Mouse (Mus musculus): ENCODE measurements around the gene D430019H16Rik. TPM values are rescaled to one million over a fixed set of nuclear protein-coding genes. Genes with fewer than 3 reads are reported as not detected.

D430019H16Rik gene
- polyA plus RNA-seq, 1 experiment from 2014 or later = 0.05 TPM

DNA sequence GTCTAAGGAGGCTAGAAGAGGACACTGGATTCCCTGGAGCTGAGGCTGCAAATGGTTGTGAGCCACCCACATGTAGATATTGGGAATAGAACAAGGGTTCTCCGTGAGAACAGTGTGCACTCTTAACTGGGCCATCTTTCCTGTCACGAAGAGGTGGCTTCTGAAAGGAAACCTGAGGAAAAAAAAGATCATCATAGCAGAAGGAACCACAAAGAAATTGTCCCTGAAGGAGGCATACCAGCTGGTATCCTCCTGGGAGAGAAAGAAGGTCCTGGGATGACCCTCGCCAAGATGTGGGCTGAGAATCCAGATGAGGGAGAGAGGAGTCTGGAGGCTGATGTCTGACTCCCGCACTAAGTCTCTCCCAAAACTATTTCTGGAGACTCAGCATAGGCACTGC is 4.4 kb upstream of the D430019H16Rik start:
- H3K4me1 ChIP-seq (replicated peaks) = peaks cover 3% of the 10 kb centered on the region; the same call in 1 of the 2 replicates
- H3K27ac ChIP-seq (replicated peaks) = no peak overlapping the region
- WGBS (ENCODE audit: insufficient replicate concordance) = 56% methylated on average over 4 of the region's 4 CpGs
- H3K4me2 ChIP-seq = no peak overlapping the region
- no peak overlapping the region for H3K9ac ChIP-seq
- H3K36me3 ChIP-seq (replicated peaks) = no peaks in the 10 kb centered on the region
- H3K27me3 ChIP-seq = peaks cover 15% of the 10 kb centered on the region
- no peak overlapping the region for H3K4me3 ChIP-seq (replicated peaks)
- ATAC-seq (ENCODE audit: insufficient read depth) = no peak
- no peaks in the 10 kb centered on the region for H3K9me3 ChIP-seq (replicated peaks)

GRCm38 (mm10) chr12:105454258-105455062 is 804 bp downstream of the D430019H16Rik start:
- 5% methylated on average over 21 of the region's 21 CpGs for WGBS (ENCODE audit: insufficient replicate concordance)
- peaks cover 6% of the 10 kb centered on the region; the same call in 1 of the 2 replicates for H3K4me1 ChIP-seq (replicated peaks)
- no peak overlapping the region for H3K27ac ChIP-seq (replicated peaks)
- no peaks in the 10 kb centered on the region for H3K9me3 ChIP-seq (replicated peaks)
- peaks cover 27% of the 10 kb centered on the region for H3K27me3 ChIP-seq
- no peak overlapping the region for H3K9ac ChIP-seq
- peak overlapping the region; percentile 31 for H3K4me3 ChIP-seq (replicated peaks)
- H3K4me2 ChIP-seq = peak overlapping the region; percentile 56
- ATAC-seq (ENCODE audit: insufficient read depth) = no peak
- H3K36me3 ChIP-seq (replicated peaks) = no peaks in the 10 kb centered on the region

- peaks cover 27% of the 10 kb centered on the region for H3K27me3 ChIP-seq
- H3K4me3 ChIP-seq (replicated peaks) = no peak overlapping the region
- no peak overlapping the region for H3K9ac ChIP-seq
- no peaks in the 10 kb centered on the region for H3K9me3 ChIP-seq (replicated peaks)
- no peak overlapping the region for H3K4me2 ChIP-seq
- H3K4me1 ChIP-seq (replicated peaks) = peaks cover 6% of the 10 kb centered on the region; the same call in 1 of the 2 replicates
- 15% methylated on average over 4 of the region's 4 CpGs for WGBS (ENCODE audit: insufficient replicate concordance)
- ATAC-seq (ENCODE audit: insufficient read depth) = no peak
- no peak overlapping the region for H3K27ac ChIP-seq (replicated peaks)
- H3K36me3 ChIP-seq (replicated peaks) = no peaks in the 10 kb centered on the region
Measured at GRCm38 (mm10) chr12:105455063-105455559, 1.5 kb downstream of the D430019H16Rik start.

- no peak for ATAC-seq (ENCODE audit: insufficient read depth)
- WGBS (ENCODE audit: insufficient replicate concordance) = 73% methylated on average over 6 of the region's 6 CpGs
- H3K4me3 ChIP-seq (replicated peaks) = no peak overlapping the region
- no peak overlapping the region for H3K27ac ChIP-seq (replicated peaks)
- H3K4me1 ChIP-seq (replicated peaks) = peaks cover 6% of the 10 kb centered on the region; the same call in 1 of the 2 replicates
- no peaks in the 10 kb centered on the region for H3K9me3 ChIP-seq (replicated peaks)
- H3K4me2 ChIP-seq = no peak overlapping the region
- H3K36me3 ChIP-seq (replicated peaks) = no peaks in the 10 kb centered on the region
- H3K27me3 ChIP-seq = peaks cover 17% of the 10 kb centered on the region
- no peak overlapping the region for H3K9ac ChIP-seq
Measured at GRCm38 (mm10) chr12:105458791-105459190, 5.1 kb downstream of the D430019H16Rik start.

DNA sequence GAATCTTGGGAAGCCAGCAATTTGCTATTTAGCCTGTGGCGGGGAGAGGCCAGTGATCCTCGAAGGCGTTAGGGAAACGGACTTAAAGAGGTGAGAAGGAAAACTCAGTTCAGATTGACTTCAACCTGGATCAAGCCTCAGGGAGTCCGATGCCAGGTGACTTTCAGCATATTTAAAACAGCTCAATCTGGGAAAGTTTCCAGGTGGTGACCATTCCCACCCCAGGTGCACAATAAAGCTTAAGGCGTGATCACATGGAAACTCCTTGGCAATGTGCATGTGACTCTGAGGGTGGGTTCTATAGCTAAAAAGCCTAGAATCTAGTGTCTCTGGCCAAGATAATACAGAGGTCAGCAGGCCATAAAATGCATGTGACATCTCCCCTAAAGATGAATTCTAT is 7.4 kb downstream of the D430019H16Rik start:
- Histone ChIP-seq H3K27me3 (no peaks in the 10 kb centered on the region), H3K27ac (replicated peaks) (no peak overlapping the region), H3K9ac (no peak overlapping the region), H3K4me1 (replicated peaks) (no peaks in the 10 kb centered on the region), H3K9me3 (replicated peaks) (no peaks in the 10 kb centered on the region), H3K4me3 (replicated peaks) (no peak overlapping the region), H3K4me2 (no peak overlapping the region), H3K36me3 (replicated peaks) (no peaks in the 10 kb centered on the region)
- no peak for ATAC-seq (ENCODE audit: insufficient read depth)
- WGBS (ENCODE audit: insufficient replicate concordance) = 75% methylated on average over 6 of the region's 6 CpGs

DNA sequence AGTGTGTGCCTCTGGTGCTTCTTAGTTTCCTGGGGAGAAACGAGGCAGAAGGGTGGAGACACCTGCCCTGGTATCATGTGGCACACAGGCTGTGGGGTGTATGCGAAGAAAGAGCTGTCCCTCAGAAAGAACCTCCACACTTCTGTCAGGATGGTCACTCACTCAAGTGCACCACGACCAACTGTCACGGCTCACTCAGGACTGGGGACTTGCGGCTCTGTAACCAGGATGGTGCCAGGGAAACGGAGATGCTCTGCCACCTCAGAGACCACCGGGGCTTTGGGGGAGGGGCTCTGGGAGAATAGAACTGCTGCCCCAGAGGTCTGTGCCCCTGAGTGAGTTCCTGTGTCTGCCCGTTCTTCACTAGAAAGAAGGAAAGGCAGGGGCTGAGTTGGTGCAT is 15.4 kb downstream of the D430019H16Rik start:
- no peak overlapping the region for H3K4me2 ChIP-seq
- H3K9ac ChIP-seq = no peak overlapping the region
- no peaks in the 10 kb centered on the region for H3K27me3 ChIP-seq
- WGBS (ENCODE audit: insufficient replicate concordance) = 66% methylated on average over 8 of the region's 8 CpGs
- no peak overlapping the region for H3K27ac ChIP-seq (replicated peaks)
- H3K9me3 ChIP-seq (replicated peaks) = no peaks in the 10 kb centered on the region
- no peak for ATAC-seq (ENCODE audit: insufficient read depth)
- H3K36me3 ChIP-seq (replicated peaks) = no peaks in the 10 kb centered on the region
- no peaks in the 10 kb centered on the region for H3K4me1 ChIP-seq (replicated peaks)
- H3K4me3 ChIP-seq (replicated peaks) = no peak overlapping the region

DNA sequence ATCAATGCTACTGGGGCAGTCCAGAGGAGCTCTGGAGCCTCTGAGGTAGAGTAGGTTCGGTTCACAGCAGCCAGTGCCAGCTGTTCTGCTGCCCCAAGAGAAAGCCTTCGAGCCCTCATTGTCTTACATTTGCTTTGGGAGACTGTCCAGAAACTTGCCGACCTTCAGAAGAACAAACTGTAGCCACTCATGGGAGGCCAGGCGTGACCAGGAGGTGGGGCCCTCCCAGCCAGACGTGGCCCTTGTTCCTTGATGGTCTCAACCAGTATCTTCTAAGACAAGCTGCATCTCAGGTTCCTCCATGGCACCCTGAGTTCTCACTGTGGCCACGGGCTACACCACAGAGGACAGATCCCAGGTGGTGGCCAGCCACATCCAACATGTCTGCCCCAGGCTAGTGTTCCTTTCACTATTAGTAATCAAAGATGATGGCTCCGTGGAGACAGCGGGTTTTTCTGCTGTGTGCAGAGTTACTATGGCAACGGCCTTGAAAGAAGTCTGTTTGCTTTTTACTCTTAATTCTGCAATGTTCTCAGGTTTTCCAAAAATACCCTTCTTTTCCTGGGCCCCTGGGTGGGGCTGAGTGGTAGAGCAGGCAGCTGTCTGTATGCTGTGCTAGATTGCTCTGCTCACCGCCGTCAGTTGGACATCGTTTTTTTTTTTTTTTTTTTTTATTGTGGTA is 21.7 kb downstream of the D430019H16Rik start:
- Histone ChIP-seq H3K4me1 (replicated peaks) (no peaks in the 10 kb centered on the region), H3K36me3 (replicated peaks) (no peaks in the 10 kb centered on the region), H3K9ac (no peak overlapping the region), H3K27me3 (no peaks in the 10 kb centered on the region), H3K9me3 (replicated peaks) (no peaks in the 10 kb centered on the region), H3K4me3 (replicated peaks) (no peak overlapping the region), H3K27ac (replicated peaks) (no peak overlapping the region), H3K4me2 (no peak overlapping the region)
- WGBS (ENCODE audit: insufficient replicate concordance) = 63% methylated on average over 12 of the region's 12 CpGs
- no peak for ATAC-seq (ENCODE audit: insufficient read depth)

DNA sequence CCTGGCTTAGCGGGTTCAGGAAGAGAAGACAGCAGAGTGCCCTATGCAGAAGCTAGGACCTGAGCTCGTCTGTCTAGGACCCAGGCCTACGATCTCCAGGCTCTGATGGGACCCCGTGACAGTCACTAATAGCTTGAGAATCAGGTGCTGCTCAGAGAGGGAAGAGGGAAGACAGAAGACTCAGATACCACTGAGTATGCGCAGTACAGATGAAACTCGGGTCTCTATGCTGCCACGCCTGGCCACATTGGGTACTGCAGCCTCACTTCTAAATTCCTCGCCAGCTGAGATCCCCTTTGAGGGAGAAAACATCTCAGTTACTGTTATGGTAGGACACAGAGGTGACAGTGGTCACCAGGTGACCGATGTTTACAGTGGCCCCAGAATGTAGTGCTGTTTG is 22.8 kb downstream of the D430019H16Rik start:
- Histone ChIP-seq H3K36me3 (replicated peaks) (no peaks in the 10 kb centered on the region), H3K27me3 (no peaks in the 10 kb centered on the region), H3K4me3 (replicated peaks) (no peak overlapping the region), H3K4me1 (replicated peaks) (no peaks in the 10 kb centered on the region), H3K27ac (replicated peaks) (no peak overlapping the region), H3K9me3 (replicated peaks) (no peaks in the 10 kb centered on the region), H3K4me2 (no peak overlapping the region), H3K9ac (no peak overlapping the region)
- no peak for ATAC-seq (ENCODE audit: insufficient read depth)
- WGBS (ENCODE audit: insufficient replicate concordance) = 35% methylated on average over 9 of the region's 9 CpGs

DNA sequence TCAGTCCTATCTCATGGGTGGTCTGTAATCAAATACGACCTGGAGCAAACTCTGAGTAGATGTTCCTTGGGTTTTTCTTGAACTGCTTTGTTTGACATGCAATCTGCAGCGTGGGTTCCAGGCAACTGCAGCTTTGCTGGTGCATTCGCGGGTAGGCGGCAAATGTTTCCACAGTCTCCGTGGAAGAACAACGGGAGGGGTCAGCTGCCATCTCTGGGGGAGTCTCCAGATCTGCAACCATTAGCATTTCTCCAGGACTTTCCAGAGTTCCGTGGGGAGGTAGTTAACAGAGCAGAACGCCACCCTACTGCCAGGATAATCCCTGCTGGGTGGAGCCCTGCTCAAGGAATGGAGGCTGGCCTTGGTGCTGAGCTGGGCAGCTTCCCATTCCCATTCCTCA is 23.3 kb downstream of the D430019H16Rik start:
- no peaks in the 10 kb centered on the region for H3K36me3 ChIP-seq (replicated peaks)
- H3K4me2 ChIP-seq = no peak overlapping the region
- H3K9ac ChIP-seq = no peak overlapping the region
- no peaks in the 10 kb centered on the region for H3K9me3 ChIP-seq (replicated peaks)
- WGBS (ENCODE audit: insufficient replicate concordance) = 59% methylated on average over 9 of the region's 9 CpGs
- H3K27me3 ChIP-seq = no peaks in the 10 kb centered on the region
- no peak overlapping the region for H3K27ac ChIP-seq (replicated peaks)
- ATAC-seq (ENCODE audit: insufficient read depth) = no peak
- no peaks in the 10 kb centered on the region for H3K4me1 ChIP-seq (replicated peaks)
- no peak overlapping the region for H3K4me3 ChIP-seq (replicated peaks)

- Histone ChIP-seq H3K4me1 (replicated peaks) (no peaks in the 10 kb centered on the region), H3K9me3 (replicated peaks) (no peaks in the 10 kb centered on the region), H3K4me3 (replicated peaks) (no peak overlapping the region), H3K4me2 (no peak overlapping the region), H3K27ac (replicated peaks) (no peak overlapping the region), H3K9ac (no peak overlapping the region), H3K27me3 (no peaks in the 10 kb centered on the region), H3K36me3 (replicated peaks) (no peaks in the 10 kb centered on the region)
- 38% methylated on average over 3 of the region's 3 CpGs for WGBS (ENCODE audit: insufficient replicate concordance)
- no peak for ATAC-seq (ENCODE audit: insufficient read depth)
Measured at GRCm38 (mm10) chr12:105483503-105483902, 29.8 kb downstream of the D430019H16Rik start.

DNA sequence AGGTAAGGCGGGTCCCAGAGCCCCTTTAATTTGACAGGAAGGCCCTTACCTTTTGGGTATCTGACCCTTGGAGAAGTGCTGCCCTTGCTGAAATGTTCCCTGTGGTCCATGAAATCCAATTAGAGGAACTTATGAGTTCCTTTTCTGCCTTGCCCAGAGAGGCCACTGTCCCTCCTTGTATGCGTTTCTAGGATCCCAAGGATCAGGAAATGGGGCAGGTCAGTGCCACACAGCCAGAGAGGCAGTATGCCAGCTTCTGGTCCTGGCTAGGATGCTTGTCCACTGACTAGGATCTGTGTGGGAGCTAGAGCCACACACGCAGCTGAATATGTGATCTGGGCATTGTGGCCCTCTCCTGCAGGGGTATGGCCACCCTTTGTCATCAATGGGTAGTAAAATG is 36.6 kb downstream of the D430019H16Rik start:
- 50% methylated on average over 3 of the region's 3 CpGs for WGBS (ENCODE audit: insufficient replicate concordance)
- no peak for ATAC-seq (ENCODE audit: insufficient read depth)

More for the DNA sequence above, 36.6 kb downstream of the D430019H16Rik start:
- H3K4me1 ChIP-seq (replicated peaks) = no peaks in the 10 kb centered on the region
- 0 out of 2 replicates have a peak overlapping the region, but pooled peaks have one; percentile 19 for H3K27ac ChIP-seq (replicated peaks)
- H3K36me3 ChIP-seq (replicated peaks) = no peaks in the 10 kb centered on the region
- H3K9ac ChIP-seq = no peak overlapping the region
- H3K9me3 ChIP-seq (replicated peaks) = no peaks in the 10 kb centered on the region
- peak overlapping the region; percentile 10; the same call in 1 of the 2 replicates for H3K4me2 ChIP-seq
- H3K4me3 ChIP-seq (replicated peaks) = no peak overlapping the region
- 0 out of 2 replicates have a peak, but pooled peaks cover 8% of the 10 kb centered on the region for H3K27me3 ChIP-seq

Measured in liver, embryonic 15.5 days (tissue).